Mouse (Mus musculus): ENCODE results near the gene Spc24.
"Not testable (repeated sequence)": the region's sequence is repeated elsewhere in the genome, so short reads cannot be mapped to it uniquely, and the experiment has no call there.

GRCm38 (mm10) chr9:21773396-21773795 lies 13.3 kb upstream of the Spc24 start:
- not testable (repeated sequence) for TF ChIP-seq CTCF (IDR thresholded peaks at IDR 0.05; ENCODE audit: low read depth, low read length); POLR2A (IDR thresholded peaks at IDR 0.05; ENCODE audit: borderline replicate concordance, low read depth, low read length)

Measured in bone marrow macrophage, adult 2 months (primary cell).